Mouse (Mus musculus) megakaryocyte, embryonic 14.5 days (primary cell): ENCODE data around the gene Frs3. TPM values are rescaled to one million over a fixed set of nuclear protein-coding genes. Genes with fewer than 3 reads are reported as not detected.

Source experiments
- H3K27me3 ChIP-seq: replicated peaks from 2 replicates; pipeline ENCODE3; 2012; ENCODE audit warnings: inconsistent platforms
- H3K36me3 ChIP-seq: replicated peaks from 2 replicates; pipeline ENCODE3; 2012; ENCODE audit warnings: low read length, inconsistent platforms, mixed read lengths
- H3K4me1 ChIP-seq: 2 replicates; pipeline ENCODE4 v1.6.1; 2012; ENCODE audit warnings: inconsistent platforms
- H3K4me3 ChIP-seq: replicated peaks from 2 replicates; pipeline ENCODE3; 2012; ENCODE audit warnings: moderate library complexity, mild to moderate bottlenecking, inconsistent platforms
- H3K9me3 ChIP-seq: 2 replicates; pipeline ENCODE4 v1.6.1; 2012; ENCODE audit warnings: inconsistent platforms
- FLI1 ChIP-seq: IDR thresholded peaks from 2 replicates; pipeline ENCODE4 v1.6.1; 2012; ENCODE audit warnings: low read length, inconsistent platforms, mixed read lengths
- GATA1 ChIP-seq: IDR thresholded peaks from 3 replicates; pipeline ENCODE4 v1.6.1; 2012; ENCODE audit warnings: mixed read lengths, low read length, inconsistent platforms, borderline replicate concordance
- polyA plus RNA-seq: library from polyadenylated mRNA; stranded (reverse); fragments of >175 nt; gene quantifications from 2 replicates; pipeline ENCODE4 v1.2.3, GENCODE M21; 2012; ENCODE audit warnings: low replicate concordance; ENCODE audit not compliant: insufficient read depth

Frs3 gene
- polyA plus RNA-seq, 1 experiment, result 0.94 TPM

GRCm38 (mm10) chr17:47703556-47703955 lies 14.7 kb downstream of the Frs3 start:
- no peak for TF ChIP-seq GATA1
- TF ChIP-seq FLI1, result no peak
- peaks cover 4% of the 10 kb centered on the region for H3K4me1 ChIP-seq
- H3K9me3 ChIP-seq, result no peaks in the 10 kb centered on the region
- H3K27me3 ChIP-seq, result peaks cover 91% of the 10 kb centered on the region
- H3K36me3 ChIP-seq, result no peaks in the 10 kb centered on the region
- no peak overlapping the region for H3K4me3 ChIP-seq

GRCm38 (mm10) chr17:47704692-47705091 lies 15.9 kb downstream of the Frs3 start:
- TF ChIP-seq GATA1 (no peak), FLI1 (no peak)
- no peaks in the 10 kb centered on the region for H3K9me3 ChIP-seq
- H3K27me3 ChIP-seq, result peaks cover 89% of the 10 kb centered on the region
- H3K36me3 ChIP-seq, result no peaks in the 10 kb centered on the region
- H3K4me3 ChIP-seq, result no peak overlapping the region
- peaks cover 7% of the 10 kb centered on the region for H3K4me1 ChIP-seq

- Histone ChIP-seq H3K4me3 (no peak overlapping the region), H3K27me3 (peaks cover 85% of the 10 kb centered on the region), H3K4me1 (peaks cover 9% of the 10 kb centered on the region), H3K9me3 (no peaks in the 10 kb centered on the region), H3K36me3 (no peaks in the 10 kb centered on the region)
- TF ChIP-seq GATA1 (no peak), FLI1 (no peak)
Measured at GRCm38 (mm10) chr17:47706196-47706595, 17.4 kb downstream of the Frs3 start.

DNA sequence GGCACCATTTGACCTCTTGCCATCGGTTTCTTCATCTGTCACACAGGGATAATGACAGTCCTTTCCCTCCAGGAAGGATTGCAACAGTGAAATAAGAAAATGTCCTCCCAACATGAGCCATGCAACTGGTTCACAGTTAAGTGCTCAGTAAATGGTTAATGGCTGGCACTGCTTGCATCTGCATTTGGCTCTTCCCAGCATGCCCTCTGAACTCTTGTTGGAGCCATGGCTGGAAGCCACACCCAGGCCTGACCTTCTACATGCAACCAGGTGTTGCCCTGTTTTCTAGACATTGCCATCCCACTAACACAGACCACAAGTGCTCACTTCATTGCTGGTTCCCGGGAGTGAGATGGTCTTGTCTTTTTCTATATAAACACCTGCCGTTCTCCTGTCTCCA lies 19.1 kb downstream of the Frs3 start:
- Histone ChIP-seq H3K4me1 (peaks cover 9% of the 10 kb centered on the region), H3K36me3 (no peaks in the 10 kb centered on the region), H3K27me3 (peaks cover 81% of the 10 kb centered on the region), H3K4me3 (no peak overlapping the region), H3K9me3 (no peaks in the 10 kb centered on the region)
- TF ChIP-seq FLI1, result no peak
- no peak for TF ChIP-seq GATA1

DNA sequence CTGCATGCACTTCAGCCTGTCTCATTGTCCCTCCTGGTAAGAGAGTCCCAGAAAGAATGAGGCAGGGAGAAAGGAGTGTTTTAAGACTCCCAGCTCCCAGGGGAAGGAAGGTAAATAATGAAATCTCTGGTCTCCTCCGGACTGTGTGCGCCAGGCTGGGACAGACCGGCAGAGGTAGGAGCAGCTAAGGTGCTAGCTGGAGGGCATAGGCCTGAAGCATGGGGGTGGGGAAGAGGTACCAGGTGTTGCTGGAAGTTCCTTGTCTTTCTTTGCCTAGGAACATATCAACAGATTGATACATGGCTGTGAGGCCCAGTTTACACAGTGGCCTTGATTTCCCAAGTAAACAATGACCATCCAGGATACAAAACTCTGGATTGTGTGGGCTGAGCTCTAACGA lies 20.1 kb downstream of the Frs3 start:
- H3K36me3 ChIP-seq, result no peaks in the 10 kb centered on the region
- peaks cover 9% of the 10 kb centered on the region for H3K4me1 ChIP-seq
- no peak overlapping the region for H3K4me3 ChIP-seq
- peaks cover 75% of the 10 kb centered on the region for H3K27me3 ChIP-seq
- H3K9me3 ChIP-seq, result no peaks in the 10 kb centered on the region
- TF ChIP-seq FLI1 (no peak), GATA1 (no peak)

GRCm38 (mm10) chr17:47710036-47710435 lies 21.2 kb downstream of the Frs3 start:
- H3K9me3 ChIP-seq, result no peaks in the 10 kb centered on the region
- no peak for TF ChIP-seq FLI1
- no peak for TF ChIP-seq GATA1
- no peaks in the 10 kb centered on the region for H3K36me3 ChIP-seq
- no peak overlapping the region for H3K4me3 ChIP-seq
- H3K4me1 ChIP-seq, result peaks cover 9% of the 10 kb centered on the region
- peaks cover 71% of the 10 kb centered on the region for H3K27me3 ChIP-seq

GRCm38 (mm10) chr17:47711883-47712282 lies 23.1 kb downstream of the Frs3 start:
- no peaks in the 10 kb centered on the region for H3K9me3 ChIP-seq
- no peak for TF ChIP-seq GATA1
- TF ChIP-seq FLI1, result no peak
- no peak overlapping the region for H3K4me3 ChIP-seq
- peaks cover 66% of the 10 kb centered on the region for H3K27me3 ChIP-seq
- no peaks in the 10 kb centered on the region for H3K36me3 ChIP-seq
- peaks cover 18% of the 10 kb centered on the region for H3K4me1 ChIP-seq

GRCm38 (mm10) chr17:47712889-47713571 lies 24.2 kb downstream of the Frs3 start:
- peaks cover 59% of the 10 kb centered on the region for H3K27me3 ChIP-seq
- no peaks in the 10 kb centered on the region for H3K9me3 ChIP-seq
- no peaks in the 10 kb centered on the region for H3K36me3 ChIP-seq
- H3K4me1 ChIP-seq, result peaks cover 18% of the 10 kb centered on the region
- TF ChIP-seq GATA1 (no peak), FLI1 (no peak)
- no peak overlapping the region for H3K4me3 ChIP-seq

DNA sequence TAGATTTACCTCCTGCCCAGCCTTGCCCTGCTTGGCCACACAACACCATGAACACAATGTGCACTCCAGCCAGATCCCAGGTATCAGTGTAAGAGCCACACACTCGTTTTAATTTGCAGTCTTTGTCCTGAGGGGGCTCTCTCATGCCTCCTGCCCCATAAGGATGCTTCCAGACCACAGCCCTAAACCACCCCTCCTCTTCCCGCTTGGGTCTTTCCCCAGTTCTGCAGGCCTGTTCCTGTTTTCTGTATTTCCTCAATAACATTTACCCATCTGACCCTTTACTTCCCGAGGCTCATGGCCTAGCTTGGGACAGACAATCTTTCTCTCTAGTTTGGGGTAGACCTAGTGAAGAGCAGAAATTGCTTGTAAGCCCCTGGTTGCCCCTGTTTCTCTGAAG lies 26.2 kb downstream of the Frs3 start:
- H3K36me3 ChIP-seq, result no peaks in the 10 kb centered on the region
- peaks cover 62% of the 10 kb centered on the region for H3K27me3 ChIP-seq
- no peak for TF ChIP-seq FLI1
- TF ChIP-seq GATA1, result no peak
- H3K4me3 ChIP-seq, result no peak overlapping the region
- peaks cover 10% of the 10 kb centered on the region for H3K4me1 ChIP-seq
- H3K9me3 ChIP-seq, result no peaks in the 10 kb centered on the region

DNA sequence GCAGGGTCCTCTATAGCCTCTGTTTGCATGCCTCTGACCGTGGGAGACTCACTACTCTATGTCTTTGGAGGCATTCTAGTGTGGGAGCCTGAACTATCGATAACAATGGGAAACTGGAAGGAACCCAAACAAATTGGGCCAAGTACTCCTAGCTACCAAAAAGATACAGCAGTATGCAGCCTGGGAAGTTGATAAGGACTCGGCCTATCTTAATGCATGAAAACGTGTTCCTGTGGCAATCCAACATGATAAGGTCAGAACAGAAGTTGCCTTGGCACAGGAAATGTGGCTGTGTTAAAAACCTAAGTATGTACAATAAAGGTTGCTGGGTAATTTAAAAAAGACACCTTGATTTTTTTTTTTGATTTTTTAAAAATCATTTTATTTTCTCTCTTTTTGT lies 32.4 kb downstream of the Frs3 start:
- H3K4me3 ChIP-seq, result no peak overlapping the region
- no peaks in the 10 kb centered on the region for H3K9me3 ChIP-seq
- peaks cover 43% of the 10 kb centered on the region for H3K27me3 ChIP-seq
- H3K4me1 ChIP-seq, result peaks cover 8% of the 10 kb centered on the region
- no peaks in the 10 kb centered on the region for H3K36me3 ChIP-seq
- TF ChIP-seq FLI1, result no peak
- no peak for TF ChIP-seq GATA1

DNA sequence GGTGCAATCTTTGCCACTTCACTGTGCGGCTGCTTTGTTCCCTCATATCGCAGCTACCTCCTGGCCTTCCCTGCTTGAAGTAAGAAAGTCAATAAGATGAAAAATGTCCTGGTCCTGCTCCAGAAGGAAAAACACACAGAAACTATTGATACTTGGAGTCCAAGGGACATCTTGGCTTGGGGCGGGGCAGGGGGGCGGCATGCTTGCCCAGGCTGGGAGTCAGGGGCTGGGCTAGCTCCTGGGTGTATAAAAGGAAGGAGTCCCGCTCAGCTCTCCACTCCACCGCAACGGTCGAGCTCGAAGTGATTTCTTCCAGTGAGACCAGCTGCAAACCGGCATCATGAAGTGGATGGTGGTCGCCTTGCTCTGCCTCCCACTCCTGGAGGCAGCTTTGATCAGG lies 37.7 kb downstream of the Frs3 start, which contains the start of gene Pgc:
Pgc (plus strand) TSS at position 277 of the 400 bp plus-strand sequence.
- TF ChIP-seq GATA1 (no peak), FLI1 (no peak)
- Histone ChIP-seq H3K4me1 (no peaks in the 10 kb centered on the region), H3K27me3 (peaks cover 60% of the 10 kb centered on the region), H3K9me3 (no peaks in the 10 kb centered on the region), H3K36me3 (no peaks in the 10 kb centered on the region), H3K4me3 (no peak within 1 kb of the TSS)
